Mouse (Mus musculus): ENCODE measurements at regions not wholly inside any gene's neighbourhood (a gene's known extent, or its start where the extent isn't known, plus 50 kb on each side); places are given as distances from the start of the nearest gene placed in this dataset.
A peak's percentile ranks its signal among the peaks of the same experiment; 100 is the strongest.

- peak in 1 of 2 experiments; percentile 25 for DNase-seq (ENCODE audit: low spot score in 2 of 2)
Measured at GRCm38 (mm10) chr10:95622879-95623517, 50.3 kb downstream of the Anapc15-ps start.

DNA sequence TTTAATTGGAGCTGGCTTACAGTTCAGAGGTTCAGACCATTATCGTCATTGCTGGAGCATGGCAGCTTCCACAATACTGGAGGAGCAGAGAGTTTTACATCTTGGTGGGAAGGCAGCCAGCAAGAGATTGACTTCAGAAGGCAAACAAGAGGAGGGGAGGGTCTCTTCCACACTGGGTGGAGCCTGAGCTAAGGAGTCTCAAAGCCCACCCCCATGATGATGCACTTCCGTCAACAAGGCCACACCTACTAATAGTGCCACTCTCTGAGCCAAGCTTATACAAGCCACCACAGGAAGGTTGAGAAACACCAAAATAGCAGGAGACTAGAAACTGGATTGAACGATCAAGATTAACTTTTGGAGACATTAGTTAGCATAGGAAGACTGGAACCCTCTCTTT is 52.5 kb downstream of the Anapc15-ps start:
- no peak for DNase-seq (ENCODE audit: low spot score in 2 of 2)

DNA sequence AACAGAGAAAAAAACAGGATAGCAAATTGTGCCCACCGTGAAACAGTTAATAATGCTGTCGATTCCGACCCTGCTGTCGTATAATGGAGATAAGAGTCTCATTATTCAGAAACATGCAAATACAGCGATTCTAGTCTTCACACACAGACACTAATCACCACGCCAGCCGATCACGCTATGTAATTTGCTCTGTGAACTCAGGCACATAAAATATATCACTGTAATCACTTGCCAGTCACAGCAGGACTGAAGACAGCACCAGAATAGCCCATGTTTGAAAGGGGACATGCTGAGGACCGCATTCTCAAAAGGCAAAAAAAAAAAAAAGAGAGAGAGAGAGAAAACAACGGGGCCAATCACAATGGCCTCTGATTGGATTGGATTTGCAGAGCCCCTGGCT is 53.6 kb downstream of the Anapc15-ps start:
- DNase-seq (ENCODE audit: low spot score in 2 of 2), result no peak

DNA sequence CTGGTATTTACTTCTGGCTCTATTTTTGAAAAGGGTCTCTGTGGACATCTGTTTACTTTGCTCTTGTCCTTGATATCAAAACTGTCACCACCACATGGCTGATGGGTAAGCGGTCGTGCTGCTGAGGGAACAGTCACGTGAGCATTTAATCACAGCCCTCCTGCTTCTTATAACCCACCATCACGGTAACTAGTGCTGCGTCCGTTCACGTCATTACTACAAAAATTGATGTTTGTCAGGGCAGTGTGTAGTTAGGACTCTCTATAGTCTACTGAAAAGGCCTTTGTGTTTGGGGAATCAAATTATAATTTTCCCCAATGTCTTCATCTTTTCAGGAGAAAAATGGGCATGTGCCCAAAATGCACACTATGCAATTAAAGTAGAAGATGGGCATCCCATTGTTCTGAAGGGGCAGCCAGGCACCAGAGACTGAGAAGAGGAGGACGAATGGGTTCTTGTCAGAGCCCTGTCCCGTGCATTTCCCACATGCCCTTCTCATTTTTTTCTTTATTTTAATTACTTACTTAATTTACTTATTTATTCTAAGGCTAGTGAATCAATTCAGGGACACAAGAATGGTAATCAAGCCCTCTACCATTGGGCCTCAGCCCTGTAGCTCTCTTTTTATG is 54.6 kb upstream of the Nudt4 start:
- DNase-seq (ENCODE audit: low spot score in 2 of 2), result no peak

- no peak for DNase-seq (ENCODE audit: low spot score in 2 of 2)
Measured at GRCm38 (mm10) chr10:95616821-95617220, 52.9 kb upstream of the Nudt4 start.

- DNase-seq (ENCODE audit: low spot score in 2 of 2), result no peak
Measured at GRCm38 (mm10) chr10:95615849-95616650, 52.1 kb upstream of the Nudt4 start.

Data from adrenal gland, postnatal 4 days (tissue).